Comparison of ENCODE assay signal across 9 mouse cellular contexts in the genomic region with DNA sequence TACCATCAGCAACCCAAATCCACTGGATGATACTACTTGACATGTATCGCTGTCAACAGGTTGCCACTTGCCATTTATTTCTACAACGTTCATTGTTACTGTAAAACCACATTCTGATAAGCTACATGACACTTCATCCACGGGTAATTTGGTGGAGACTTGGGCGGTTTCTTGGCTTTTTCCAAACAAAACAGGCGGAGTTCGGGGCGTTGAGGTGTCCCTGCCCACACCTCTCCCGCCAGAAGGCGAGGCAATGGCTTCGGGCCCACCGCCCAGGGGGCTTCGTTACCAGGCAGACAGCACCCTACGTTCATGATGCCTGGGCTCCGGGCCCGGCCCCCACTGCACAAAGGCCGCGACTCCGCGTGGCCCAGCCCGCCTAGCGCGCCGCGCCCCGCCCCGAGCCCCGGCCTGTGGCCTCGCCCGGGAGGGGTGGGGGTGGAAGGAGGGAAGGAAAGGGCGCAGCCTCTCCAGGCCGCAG. TPM values are rescaled to one million over a fixed set of nuclear protein-coding genes. Genes with fewer than 3 reads are reported as not detected.
DNase-seq lines count a peak whose midpoint lies in the region; ATAC-seq lines count a peak whose summit lies in the region.
"Had no signal": no experiment of that assay in that cellular context is flagged by ENCODE, and none has a peak within 500 bp of the region (broad histone marks: within the 10 kb centered on the region; RNA-seq: fewer than 3 reads in every experiment).

No protein-coding gene starts in this region.

- no peaks in the 10 kb centered on the region for H3K27me3 ChIP-seq in heart, embryonic 11.5 days (ENCODE audit: control insufficient read depth, insufficient read depth, low read length)
- H3K27me3 ChIP-seq in forebrain, embryonic 15.5 days, result no peaks in the 10 kb centered on the region
- H3K27me3 ChIP-seq in limb, embryonic 11.5 days (ENCODE audit: control insufficient read depth, insufficient read depth, low read length), result no peaks in the 10 kb centered on the region

- H3K9ac ChIP-seq in heart, embryonic 11.5 days (ENCODE audit: low read depth, low read length), result peak overlapping the region; percentile 81
- peak overlapping the region; percentile 95 for H3K9ac ChIP-seq in forebrain, embryonic 15.5 days (replicated peaks)
- peak overlapping the region; percentile 89 for H3K9ac ChIP-seq in limb, embryonic 11.5 days (ENCODE audit: low read length)

- WGBS in heart, embryonic 11.5 days (ENCODE audit: insufficient replicate concordance), result under 1% methylated on average over 31 of the region's 31 CpGs
- WGBS in forebrain, embryonic 15.5 days, result 0% methylated on average over 29 of the region's 31 CpGs
- under 1% methylated on average over 29 of the region's 31 CpGs for WGBS in limb, embryonic 11.5 days

- peaks cover 20% of the 10 kb centered on the region for H3K4me1 ChIP-seq in heart, embryonic 11.5 days (ENCODE audit: control insufficient read depth, insufficient read depth, low read length)
- peaks cover 36% of the 10 kb centered on the region for H3K4me1 ChIP-seq in forebrain, embryonic 15.5 days
- H3K4me1 ChIP-seq in limb, embryonic 11.5 days (ENCODE audit: control insufficient read depth, insufficient read depth, low read length), result peaks cover 11% of the 10 kb centered on the region

- H3K4me2 ChIP-seq in heart, embryonic 11.5 days, result peak overlapping the region; percentile 98
- H3K4me2 ChIP-seq in forebrain, embryonic 15.5 days (replicated peaks), result peak overlapping the region; percentile 85
- H3K4me2 ChIP-seq in limb, embryonic 11.5 days (ENCODE audit: low read depth, severe bottlenecking), result peak overlapping the region; percentile 88

- ATAC-seq in heart, embryonic 11.5 days (replicated peaks; ENCODE audit: insufficient number of reproducible peaks, low FRiP score, low TSS enrichment), result peak; percentile 90
- peak; percentile 80 for ATAC-seq in forebrain, embryonic 15.5 days (replicated peaks)
- peak; percentile 85 for ATAC-seq in limb, embryonic 11.5 days (ENCODE audit: insufficient number of reproducible peaks, low FRiP score, low TSS enrichment, low read depth)

- peak overlapping the region; percentile 76 for H3K4me3 ChIP-seq in heart, embryonic 11.5 days (ENCODE audit: low read depth, low read length)
- peak overlapping the region; percentile 89 for H3K4me3 ChIP-seq in forebrain, embryonic 15.5 days
- peak overlapping the region; percentile 72 for H3K4me3 ChIP-seq in limb, embryonic 11.5 days (ENCODE audit: low read depth, low read length)

- peak overlapping the region; percentile 72 for H3K27ac ChIP-seq in heart, embryonic 11.5 days (ENCODE audit: low read depth, low read length)
- H3K27ac ChIP-seq in forebrain, embryonic 15.5 days (replicated peaks), result peak overlapping the region; percentile 81
- H3K27ac ChIP-seq in limb, embryonic 11.5 days (replicated peaks; ENCODE audit: low read depth, low read length), result peak overlapping the region; percentile 74

- no peak for DNase-seq in heart, adult 8-10 months (ENCODE audit: low spot score)
- DNase-seq in urinary bladder, postnatal 25 days (ENCODE audit: low spot score), result peak; percentile 74
- DNase-seq in urinary bladder, adult 2 months (ENCODE audit: low spot score), result no peak
- DNase-seq in limb, embryonic 11.5 days (ENCODE audit: low spot score), result no peak
- DNase-seq in mesoderm, embryonic 11.5 days (ENCODE audit: low read depth, low spot score), result peak; percentile 4
- no peak for DNase-seq in B cell, adult 2 months

- H3K36me3 ChIP-seq in heart, embryonic 11.5 days (ENCODE audit: control insufficient read depth, insufficient read depth, low read length), result peaks cover 16% of the 10 kb centered on the region
- H3K36me3 ChIP-seq in forebrain, embryonic 15.5 days, result peaks cover 14% of the 10 kb centered on the region
- H3K36me3 ChIP-seq in limb, embryonic 11.5 days (ENCODE audit: control insufficient read depth, insufficient read depth, low read length), result peaks cover 8% of the 10 kb centered on the region; the same call in 1 of the 2 replicates

- H3K9me3 ChIP-seq in heart, embryonic 11.5 days (replicated peaks; ENCODE audit: control insufficient read depth, low read length), result no peaks in the 10 kb centered on the region
- H3K9me3 ChIP-seq in forebrain, embryonic 15.5 days, result no peaks in the 10 kb centered on the region
- no peaks in the 10 kb centered on the region for H3K9me3 ChIP-seq in limb, embryonic 11.5 days (ENCODE audit: control insufficient read depth, low read length)

RNA-seq across cellular contexts. Expression of gene Dgcr8, which starts 0.4 kb away (rescaled TPM):
- 23.6 and 26.4 TPM in 2 replicates for polyA plus RNA-seq in heart, embryonic 11.5 days (2014; fragmentation: Nextera tagmentation; extraction: Ambion mirVana)
- 10 to 100 TPM; 10.8 to 15.7 (median 12.7) TPM for total RNA-seq in heart, adult 8-10 months (2022)
- polyA plus RNA-seq in urinary bladder, adult 2 months (2012; rRNA removed), result 24.7 and 25.8 TPM in 2 replicates
- polyA plus RNA-seq in forebrain, embryonic 15.5 days (2015; fragmentation: Nextera tagmentation; extraction: Ambion mirVana), result 38.5 and 40.9 TPM in 2 replicates
- 42.7 and 48.2 TPM in 2 replicates for polyA plus RNA-seq in limb, embryonic 11.5 days (2014; fragmentation: Nextera tagmentation; extraction: Ambion mirVana)

RNA-seq across cellular contexts. Expression of gene Gm49776, which starts 30.5 kb away (rescaled TPM):
- polyA plus RNA-seq in heart, embryonic 11.5 days (2014; fragmentation: Nextera tagmentation; extraction: Ambion mirVana), result 3.7 TPM in 1 of 2 replicates, not detected in the other
- not detected for total RNA-seq in heart, adult 8-10 months (2022)
- polyA plus RNA-seq in urinary bladder, adult 2 months (2012; rRNA removed), result not detected in 2 replicates
- polyA plus RNA-seq in forebrain, embryonic 15.5 days (2015; fragmentation: Nextera tagmentation; extraction: Ambion mirVana), result 3.1 and 6.6 TPM in 2 replicates
- 1.3 and 1.7 TPM in 2 replicates for polyA plus RNA-seq in limb, embryonic 11.5 days (2014; fragmentation: Nextera tagmentation; extraction: Ambion mirVana)
- total RNA-seq: adrenal gland, postnatal 4 days had no signal

RNA-seq across cellular contexts. Expression of gene Ranbp1, which starts 40.1 kb away (rescaled TPM):
- polyA plus RNA-seq in heart, embryonic 11.5 days (2014; fragmentation: Nextera tagmentation; extraction: Ambion mirVana), result 585 and 656 TPM in 2 replicates
- total RNA-seq in heart, adult 8-10 months (2022), result 10 to 100 TPM; 30.5 to 40.3 (median 34.7) TPM
- polyA plus RNA-seq in urinary bladder, adult 2 months (2012; rRNA removed), result 88.4 and 90.6 TPM in 2 replicates
- 441 and 464 TPM in 2 replicates for polyA plus RNA-seq in forebrain, embryonic 15.5 days (2015; fragmentation: Nextera tagmentation; extraction: Ambion mirVana)
- 1,289 and 1,302 TPM in 2 replicates for polyA plus RNA-seq in limb, embryonic 11.5 days (2014; fragmentation: Nextera tagmentation; extraction: Ambion mirVana)

RNA-seq across cellular contexts. Expression of gene Trmt2a, which starts 40.1 kb away (rescaled TPM):
- polyA plus RNA-seq in heart, embryonic 11.5 days (2014; fragmentation: Nextera tagmentation; extraction: Ambion mirVana), result 56.0 and 58.2 TPM in 2 replicates
- total RNA-seq in heart, adult 8-10 months (2022), result 10 to 100 TPM; 15.8 to 19.5 (median 17.7) TPM
- 55.6 and 56.7 TPM in 2 replicates for polyA plus RNA-seq in urinary bladder, adult 2 months (2012; rRNA removed)
- polyA plus RNA-seq in forebrain, embryonic 15.5 days (2015; fragmentation: Nextera tagmentation; extraction: Ambion mirVana), result 114 and 119 TPM in 2 replicates
- polyA plus RNA-seq in limb, embryonic 11.5 days (2014; fragmentation: Nextera tagmentation; extraction: Ambion mirVana), result 95.8 and 96.0 TPM in 2 replicates

RNA-seq across cellular contexts. Expression of gene Zdhhc8, which starts 53.7 kb away (rescaled TPM):
- 16.3 and 17.3 TPM in 2 replicates for polyA plus RNA-seq in heart, embryonic 11.5 days (2014; fragmentation: Nextera tagmentation; extraction: Ambion mirVana)
- total RNA-seq in heart, adult 8-10 months (2022), result 10 to 100 TPM; 19.5 to 24.0 (median 20.8) TPM
- polyA plus RNA-seq in urinary bladder, adult 2 months (2012; rRNA removed), result 27.3 and 35.1 TPM in 2 replicates
- polyA plus RNA-seq in forebrain, embryonic 15.5 days (2015; fragmentation: Nextera tagmentation; extraction: Ambion mirVana), result 17.9 and 18.9 TPM in 2 replicates
- polyA plus RNA-seq in limb, embryonic 11.5 days (2014; fragmentation: Nextera tagmentation; extraction: Ambion mirVana), result 14.5 and 14.6 TPM in 2 replicates

Comparison
In these comparisons a context has a peak if more than half of its experiments do, and no peak if none do; other contexts are left out.
1. DNase-seq: peak in urinary bladder, postnatal 25 days (single experiment) and mesoderm, embryonic 11.5 days (single experiment); none in heart, adult 8-10 months (single experiment), urinary bladder, adult 2 months (single experiment), limb, embryonic 11.5 days (single experiment) and B cell, adult 2 months (0 of 2).
2. Peak in every context shown above with its lines, with median percentiles within 50 percentile points of each other: ATAC-seq, H3K27ac ChIP-seq, H3K4me2 ChIP-seq, H3K4me3 ChIP-seq and H3K9ac ChIP-seq.